Mouse (Mus musculus) layer of hippocampus, postnatal 36 days (tissue): ENCODE results near the gene Hcfc1r1. TPM values are rescaled to one million over a fixed set of nuclear protein-coding genes. Genes with fewer than 3 reads are reported as not detected.

ENCODE experiments used
- DNase-seq, 2 experiments: peaks; one replicate each; pipeline ENCODE4 v3.0.0; 2022
- total RNA-seq, 2 experiments: library from RNA; stranded (reverse); gene quantifications; 2 replicates each; pipeline ENCODE4 v1.2.3; 2021

Gene Hcfc1r1
- 100 to 1,000 TPM; 122 to 124 TPM for total RNA-seq

DNA sequence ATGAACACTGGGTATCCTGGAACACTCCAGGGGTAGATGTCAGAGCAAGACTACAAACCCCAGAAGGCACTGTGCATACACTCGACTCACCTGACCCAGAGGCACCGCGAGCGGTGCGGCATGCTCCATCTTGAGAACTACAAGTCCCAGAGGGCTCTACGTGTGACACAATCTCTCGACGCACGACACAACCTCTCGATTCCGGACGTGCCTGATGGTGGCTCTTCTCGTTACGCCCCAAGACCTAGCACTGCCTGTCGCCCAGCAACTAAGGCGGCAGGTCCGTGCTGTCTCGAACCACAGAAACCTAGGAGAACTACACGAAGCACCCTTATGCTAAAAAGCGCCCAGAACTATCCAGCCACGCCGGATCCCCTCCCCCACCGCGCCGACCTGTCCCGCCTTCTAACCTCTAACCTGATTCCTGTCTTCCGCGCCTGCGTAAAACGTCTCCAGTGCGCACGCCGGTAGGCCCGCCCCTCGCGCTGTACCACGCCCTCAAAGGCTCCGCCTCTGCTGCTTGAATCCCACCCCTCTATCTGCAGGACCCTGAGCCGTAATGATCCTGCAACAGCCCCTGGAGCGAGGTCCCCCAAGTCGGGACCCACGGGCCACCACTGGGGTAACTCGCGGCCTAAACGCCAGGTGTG is at the start of gene Hcfc1r1, which contains the start of gene Thoc6:
TSS of gene Hcfc1r1 (plus strand) at position 173 of the 650 bp plus-strand sequence.
TSS of gene Thoc6 (minus strand) at position 459 of the 650 bp plus-strand sequence.
- peak; percentile 94 to 96 for DNase-seq

DNA sequence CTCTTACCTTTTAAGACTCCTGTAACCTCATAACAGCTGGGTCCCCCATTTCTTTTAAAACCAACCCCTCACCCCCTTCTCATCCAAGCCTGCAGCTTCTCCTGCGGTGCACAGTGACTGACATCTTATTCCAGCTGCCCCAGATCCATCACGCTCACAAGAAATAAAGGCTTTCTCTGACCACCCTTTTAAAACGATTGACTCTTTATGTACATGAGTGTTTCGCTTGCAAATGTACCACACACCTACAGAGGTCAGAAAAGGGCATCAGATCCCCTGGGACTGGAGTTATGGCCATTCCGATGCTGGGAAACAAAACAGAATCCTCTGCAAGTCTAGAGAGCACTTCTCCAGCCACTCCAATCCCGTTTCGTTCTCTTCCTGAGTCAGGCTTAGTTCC is 45.6 kb upstream of the Hcfc1r1 start:
- DNase-seq = no peak

DNA sequence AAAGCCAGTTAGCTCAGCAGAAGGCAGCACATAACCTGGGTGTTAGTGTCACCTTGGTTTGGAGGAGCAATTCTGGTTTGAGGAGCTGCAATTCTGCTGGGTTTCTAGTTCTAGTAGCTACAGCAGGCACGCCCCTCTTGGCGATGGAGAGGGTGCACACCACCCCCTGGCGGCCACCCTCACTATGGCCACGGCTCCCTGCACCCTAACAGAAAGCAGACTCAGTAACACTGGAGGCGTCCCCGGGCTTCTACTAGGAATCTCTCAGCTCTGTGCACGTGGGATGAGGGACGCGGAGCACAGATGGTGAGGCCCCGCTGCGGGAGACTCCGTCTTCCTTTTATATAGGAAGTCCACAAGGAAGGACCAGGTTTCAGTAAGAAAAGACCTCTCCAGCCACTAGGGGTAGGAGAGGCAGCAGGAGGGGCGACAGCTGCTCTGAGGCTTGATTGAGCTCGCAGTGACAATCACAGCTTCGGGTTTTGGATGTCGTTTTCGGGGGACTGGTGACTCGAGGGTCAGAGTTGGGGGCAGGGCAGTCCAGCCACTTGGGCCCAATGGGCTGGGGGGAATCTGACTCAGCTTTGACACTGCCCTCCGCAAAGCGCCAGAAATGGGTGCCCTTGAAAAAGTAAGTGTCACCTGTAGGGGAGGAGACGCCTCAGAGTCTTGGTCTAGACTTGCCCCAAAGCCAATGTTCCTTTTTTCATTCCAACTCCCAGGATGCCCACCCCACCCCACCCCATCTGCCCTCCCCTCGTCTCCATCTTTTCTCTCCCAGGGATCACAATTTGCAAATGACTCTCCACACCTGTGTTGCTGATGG is 43.0 kb upstream of the Hcfc1r1 start:
- peak; percentile 81 to 82 for DNase-seq

DNA sequence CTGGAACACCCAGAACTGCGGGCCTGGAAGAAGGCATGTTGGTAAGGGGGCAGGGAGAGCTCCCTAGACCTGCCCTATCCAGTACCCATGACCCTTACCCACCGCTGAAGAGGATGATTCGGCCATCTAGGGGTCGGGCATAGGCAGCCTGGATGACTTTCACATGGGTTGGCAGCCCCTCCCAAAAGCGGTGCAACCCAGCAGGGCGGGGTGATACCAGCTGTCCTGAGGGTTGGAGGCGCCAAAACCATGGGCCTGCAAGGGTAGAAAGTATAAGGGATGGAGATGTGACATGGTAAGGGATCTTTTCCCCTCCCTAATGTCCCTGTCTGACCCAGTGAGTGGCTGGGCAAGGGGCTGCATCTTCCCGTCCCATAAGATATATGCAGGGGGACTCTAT is 42.2 kb upstream of the Hcfc1r1 start:
- DNase-seq = no peak

DNA sequence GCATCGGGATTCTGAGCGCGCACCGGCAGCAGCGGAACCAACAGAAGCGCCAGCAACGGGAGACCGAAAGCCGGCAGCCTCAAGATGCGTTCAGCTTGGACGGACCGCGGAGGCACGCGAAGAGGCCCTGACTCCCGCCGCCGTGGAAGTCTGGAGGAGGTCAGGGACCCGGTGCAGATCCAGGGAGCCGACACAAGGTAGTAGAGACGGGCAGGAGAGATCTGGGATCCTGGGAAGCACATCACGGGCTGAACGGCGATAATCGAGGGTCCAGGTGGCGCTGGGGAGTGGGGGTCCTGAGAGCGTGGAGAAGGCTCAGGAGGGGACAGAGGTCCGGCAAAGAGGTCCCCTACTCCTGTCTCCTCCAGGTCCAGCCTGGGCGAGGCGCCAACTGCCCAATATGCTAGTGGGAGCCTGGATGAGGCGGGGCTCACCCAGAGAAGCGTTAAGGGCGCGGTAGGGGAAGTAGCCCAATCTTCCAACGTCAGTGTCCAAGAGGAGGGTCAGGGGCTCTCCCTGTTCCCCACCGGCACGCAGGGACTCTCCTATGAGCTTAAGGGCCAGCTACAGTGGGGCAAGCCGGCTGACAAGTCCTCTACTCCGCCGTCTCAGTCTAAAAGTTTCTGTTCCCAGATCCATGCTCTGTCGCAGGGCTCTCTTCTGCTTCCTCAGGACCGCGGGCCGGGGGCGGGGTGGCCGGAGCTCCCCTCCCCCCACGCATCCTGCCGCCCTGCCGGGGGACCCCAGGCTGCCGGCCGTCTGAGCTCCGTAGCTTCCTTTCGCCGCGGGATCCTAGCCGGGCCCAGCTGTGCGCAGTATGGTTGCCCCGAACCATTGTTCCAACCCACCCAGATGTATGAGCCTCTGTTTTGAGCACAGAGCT is 28.5 kb upstream of the Hcfc1r1 start, which contains the start of gene Mmp25:
TSS of gene Mmp25 (minus strand) at position 665 of the 883 bp plus-strand sequence.
- DNase-seq = no peak

DNA sequence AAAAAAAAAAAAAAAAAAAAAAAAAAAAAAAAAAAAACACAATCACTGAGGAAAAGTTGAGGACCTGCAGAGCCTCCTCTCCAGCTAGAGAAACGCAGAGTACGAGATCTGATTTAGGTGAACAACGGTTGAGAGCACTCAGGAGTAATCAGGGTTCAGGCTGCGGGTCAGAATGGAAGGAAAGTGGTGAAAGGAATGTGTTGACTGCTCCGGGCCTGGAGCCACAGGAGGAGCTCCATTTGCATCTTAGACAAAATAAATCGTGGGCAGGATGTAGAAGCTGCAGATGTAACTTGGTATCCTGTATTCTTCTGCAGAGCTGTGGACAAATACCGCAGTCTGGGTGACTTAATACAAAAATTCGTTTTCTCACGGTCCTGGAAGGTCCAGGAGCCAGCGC is 27.5 kb upstream of the Hcfc1r1 start:
- no peak for DNase-seq

DNA sequence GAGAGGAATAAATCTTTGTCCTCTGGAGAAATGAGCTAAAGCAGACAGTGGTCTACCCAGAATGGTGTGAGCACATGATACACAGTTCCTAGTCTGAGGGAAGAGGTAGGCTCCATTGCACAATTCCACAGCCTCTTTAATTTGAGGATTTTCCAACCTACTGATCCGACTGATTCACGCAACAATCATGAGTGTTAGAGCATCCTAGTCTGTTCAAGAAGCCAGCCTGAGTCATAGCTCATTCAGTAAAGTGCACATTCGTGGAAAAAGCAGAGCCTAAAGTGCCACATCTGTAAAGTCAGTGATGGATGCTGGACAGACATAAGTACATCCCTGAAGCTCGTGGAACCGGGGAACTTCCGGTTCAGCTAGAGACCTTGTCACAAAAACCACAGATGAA is 22.0 kb upstream of the Hcfc1r1 start:
- DNase-seq = no peak

DNA sequence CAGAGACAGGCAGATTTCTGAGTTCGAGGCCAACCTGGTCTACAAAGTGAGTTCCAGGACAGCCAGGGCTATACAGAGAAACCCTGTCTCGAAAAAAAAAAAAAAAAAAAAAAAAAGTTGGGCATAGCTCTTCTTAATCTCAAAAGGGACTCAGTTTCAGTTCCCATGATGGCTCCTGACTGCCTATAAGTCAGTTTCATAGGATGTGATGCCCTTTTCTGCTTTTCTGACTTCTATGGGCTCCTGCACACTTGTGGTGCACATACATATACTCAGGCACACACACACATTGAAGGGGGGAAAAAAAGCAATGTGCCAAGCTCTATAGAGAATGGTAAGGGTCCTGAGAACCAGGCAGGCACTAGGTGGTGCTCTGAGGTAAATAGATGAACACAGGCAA is 20.1 kb upstream of the Hcfc1r1 start:
- no peak for DNase-seq

DNA sequence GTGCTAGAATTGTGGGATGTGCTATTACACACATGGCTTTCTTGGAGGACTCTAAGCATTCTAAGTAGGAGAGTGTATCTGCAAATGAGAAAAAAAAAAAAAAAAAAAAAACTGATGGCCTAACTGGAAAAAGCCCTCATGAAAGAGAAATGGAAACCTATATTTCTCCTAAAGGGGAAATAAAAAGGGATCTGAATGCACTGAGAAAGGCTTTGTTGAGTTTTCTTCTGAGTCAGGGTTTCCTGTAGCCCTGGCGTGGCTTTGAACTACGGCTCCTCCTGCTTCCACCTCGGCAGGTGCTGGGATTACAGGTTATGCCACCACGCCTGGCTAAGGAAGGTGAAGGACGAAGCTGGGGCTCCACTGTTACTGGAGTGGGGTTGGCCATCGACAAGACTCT is 19.4 kb upstream of the Hcfc1r1 start:
- no peak for DNase-seq

DNA sequence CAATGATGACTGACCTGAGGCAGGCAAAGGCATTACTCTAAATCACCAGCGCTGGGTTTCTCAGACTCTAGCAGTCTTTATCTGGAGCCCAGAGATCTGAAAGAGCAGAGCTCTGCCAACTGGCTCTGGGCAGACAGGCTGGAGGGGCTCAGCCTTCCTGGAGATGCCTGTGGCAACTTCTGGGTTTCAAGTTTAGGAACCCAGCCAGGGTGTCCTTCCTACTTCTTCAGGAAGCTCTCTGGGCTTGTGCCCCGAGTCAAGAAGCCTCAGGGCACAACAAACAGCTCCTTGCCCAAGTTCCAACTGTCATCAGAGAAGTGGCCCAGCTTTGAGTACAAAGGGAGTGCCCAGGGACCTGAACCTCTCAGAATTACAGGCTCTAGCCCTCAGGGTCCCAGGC is 19.0 kb upstream of the Hcfc1r1 start:
- DNase-seq = no peak

DNA sequence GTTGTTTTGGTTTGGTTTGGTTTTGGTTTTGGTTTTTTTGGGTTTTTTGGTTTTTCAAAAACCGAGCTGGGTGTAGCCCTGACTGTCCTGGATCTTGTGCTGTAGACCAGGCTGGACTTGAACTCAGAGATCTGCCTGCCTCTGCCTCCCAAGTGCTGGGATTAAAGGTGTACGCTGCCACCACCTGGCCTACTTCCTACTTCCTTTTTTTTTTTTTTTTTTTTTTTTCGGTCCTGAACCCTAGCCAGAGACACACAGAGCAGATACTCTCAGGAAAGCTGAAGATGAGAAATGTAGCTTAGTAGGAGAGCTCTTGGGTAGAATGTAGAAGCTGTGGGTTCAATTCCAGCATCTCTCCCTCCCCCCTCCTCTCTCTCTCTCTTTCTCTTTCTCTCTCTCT is 14.9 kb upstream of the Hcfc1r1 start:
- DNase-seq = no peak

DNA sequence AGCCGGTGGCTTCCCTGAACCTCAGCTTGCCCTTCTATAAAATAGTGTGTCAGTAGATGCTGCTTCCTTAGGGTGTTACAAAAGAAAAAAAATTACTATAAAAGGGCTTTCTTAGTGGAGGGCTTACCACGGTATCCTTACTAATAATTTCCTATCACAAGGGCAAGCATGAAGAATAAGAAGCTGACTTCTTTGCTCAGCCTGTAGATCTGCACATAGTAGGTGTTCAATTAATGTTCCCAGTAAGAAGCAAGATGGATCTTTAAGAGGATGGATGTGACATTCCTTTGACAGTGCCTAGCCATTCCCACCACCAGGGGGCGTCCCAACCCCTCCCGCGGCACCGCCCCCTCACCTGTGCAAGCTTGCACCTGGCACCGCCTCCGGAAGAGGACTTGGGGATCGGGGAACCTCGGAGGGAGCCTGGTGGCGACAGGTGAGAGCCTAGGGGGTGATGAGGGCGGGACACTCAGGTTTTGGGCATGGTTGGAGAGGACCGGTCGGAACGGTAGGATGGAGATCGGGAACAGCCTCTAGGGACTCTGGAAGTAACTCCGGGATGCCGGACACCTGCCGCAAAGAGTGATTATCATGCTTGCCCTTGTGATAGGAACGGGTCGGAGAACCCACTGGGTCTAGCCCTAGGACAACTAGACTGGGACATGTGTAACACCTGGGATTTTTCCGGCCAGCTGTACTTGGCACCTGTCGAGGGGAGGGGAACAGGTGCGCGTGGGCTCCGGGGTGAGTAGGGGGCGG is 13.1 kb upstream of the Hcfc1r1 start, which contains the start of gene Bicdl2:
TSS of gene Bicdl2 (plus strand) at position 390 of the 759 bp plus-strand sequence.
- DNase-seq = no peak

DNA sequence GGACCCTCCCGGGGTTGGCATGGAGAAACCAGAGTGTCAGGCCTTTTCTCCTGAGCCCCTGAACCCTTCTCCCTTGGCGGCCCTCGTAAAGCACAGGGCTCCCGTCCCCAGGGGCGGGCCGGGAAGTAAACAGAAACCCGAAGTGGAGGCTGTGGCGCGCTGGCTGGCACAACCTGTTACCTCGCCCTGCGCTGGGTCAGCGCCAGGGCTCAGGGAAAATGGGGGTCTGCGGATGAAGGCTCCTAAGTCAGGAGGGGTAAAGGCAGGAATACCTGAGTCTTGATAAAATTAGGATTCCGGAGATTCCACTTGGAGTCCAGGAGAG is 12.6 kb upstream of the Hcfc1r1 start:
- no peak for DNase-seq

DNA sequence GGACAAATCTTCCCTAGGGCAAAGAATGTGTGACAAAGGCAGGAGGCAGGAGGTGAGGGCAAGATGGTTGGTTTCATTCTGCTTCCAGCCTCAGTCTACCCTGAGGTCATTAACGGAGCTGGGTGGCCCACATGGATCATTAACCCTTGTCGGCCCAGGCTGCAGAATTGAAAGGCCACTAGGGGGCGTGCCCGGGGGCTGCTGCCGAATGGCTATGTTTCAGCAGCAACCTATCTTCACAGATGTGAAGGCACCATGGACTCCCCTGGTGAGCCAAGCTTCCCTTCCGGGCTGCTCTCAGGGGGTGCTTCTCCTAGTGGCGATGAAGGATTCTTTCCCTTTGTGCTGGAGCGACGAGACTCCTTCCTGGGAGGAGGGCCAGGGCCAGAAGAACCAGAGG is 11.9 kb upstream of the Hcfc1r1 start:
- DNase-seq = no peak

DNA sequence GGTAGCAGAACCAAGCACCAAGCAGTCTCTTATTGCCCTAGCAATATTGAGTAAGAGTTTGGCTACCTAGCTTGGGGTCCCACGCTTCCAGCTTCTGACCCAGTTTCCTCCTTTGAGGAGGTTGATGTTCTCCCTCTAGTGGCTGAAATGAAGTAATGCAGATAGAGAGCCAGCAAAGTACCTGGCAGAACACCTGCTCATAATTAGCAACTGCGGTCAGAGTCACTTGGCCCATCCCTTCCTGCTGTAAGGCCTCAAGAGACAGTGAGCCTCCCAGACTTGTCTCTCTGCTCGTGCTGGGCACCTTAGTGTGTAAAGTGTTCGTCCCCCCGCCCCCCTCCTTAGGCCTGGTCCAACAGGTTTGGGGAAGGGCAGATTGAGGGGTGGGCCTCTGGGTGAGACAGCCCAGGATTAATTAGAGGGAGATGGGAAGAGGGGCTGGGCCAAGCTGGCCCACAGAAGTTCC is 8.8 kb upstream of the Hcfc1r1 start:
- no peak for DNase-seq

DNA sequence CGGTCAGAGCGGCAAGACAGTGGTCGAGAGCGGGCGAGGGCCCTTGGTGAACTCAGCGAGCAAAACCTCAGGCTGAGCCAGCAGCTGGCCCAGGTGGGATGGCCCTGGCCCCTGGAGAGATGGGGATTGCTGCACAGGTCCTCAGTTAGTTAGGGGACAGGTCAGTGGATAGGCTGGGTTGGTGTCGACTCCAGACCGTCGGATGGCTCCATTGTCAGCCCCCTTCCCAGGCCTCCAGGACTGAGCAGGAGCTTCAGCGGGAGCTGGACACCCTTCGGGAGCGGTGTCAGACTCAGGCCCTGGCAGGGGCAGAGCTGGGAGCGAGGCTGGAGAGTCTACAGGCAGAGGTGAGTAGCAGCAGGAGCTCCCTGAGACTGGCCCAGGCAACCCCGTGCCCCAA is 7.9 kb upstream of the Hcfc1r1 start:
- no peak for DNase-seq

DNA sequence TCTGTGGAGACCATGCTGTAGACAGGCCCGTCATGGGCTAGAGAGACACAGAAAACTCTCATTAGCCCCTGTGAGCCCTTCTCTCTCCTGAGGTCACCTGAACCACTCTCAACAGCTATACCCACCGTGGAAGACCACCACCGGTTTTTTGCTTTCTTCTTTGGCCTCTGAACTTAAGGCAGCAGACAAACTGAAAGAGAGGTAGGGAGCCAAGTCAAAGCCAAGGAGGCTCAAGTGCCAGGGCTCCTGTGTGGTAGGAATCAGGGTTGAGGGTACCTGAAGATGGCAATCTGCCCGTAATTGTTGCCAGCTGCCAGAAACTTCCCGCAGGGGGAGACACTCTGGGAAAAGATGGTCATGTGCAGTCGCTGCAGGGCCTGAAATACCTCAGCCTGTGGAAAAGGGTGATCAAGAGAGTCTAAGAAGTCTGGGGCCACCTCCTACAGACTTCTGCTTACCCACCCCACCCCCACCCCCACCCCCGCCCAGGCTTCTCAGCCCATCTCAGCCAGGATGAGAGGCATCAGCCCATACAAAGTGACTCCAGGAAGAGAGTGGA is 2.8 kb upstream of the Hcfc1r1 start:
- DNase-seq = no peak

DNA sequence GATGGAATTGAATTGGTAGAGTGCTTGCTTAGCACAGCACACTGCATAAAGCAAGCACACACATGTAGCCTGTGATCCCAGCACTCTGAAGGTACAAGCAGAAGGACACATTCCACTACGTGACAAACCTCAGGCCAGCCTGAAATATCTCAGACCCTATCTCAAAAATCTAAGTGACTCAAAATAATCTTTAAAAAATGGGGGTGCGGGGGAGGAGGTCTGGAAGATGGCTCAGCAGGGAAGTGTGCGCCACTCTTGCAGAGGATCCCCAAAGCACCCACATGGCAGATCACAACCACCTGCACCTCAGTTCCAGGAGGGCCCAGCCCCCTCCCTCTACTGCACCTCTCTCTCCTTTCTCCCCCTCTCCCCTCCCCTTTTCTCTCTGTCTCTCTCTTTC is 1.9 kb upstream of the Hcfc1r1 start:
- DNase-seq = no peak

DNA sequence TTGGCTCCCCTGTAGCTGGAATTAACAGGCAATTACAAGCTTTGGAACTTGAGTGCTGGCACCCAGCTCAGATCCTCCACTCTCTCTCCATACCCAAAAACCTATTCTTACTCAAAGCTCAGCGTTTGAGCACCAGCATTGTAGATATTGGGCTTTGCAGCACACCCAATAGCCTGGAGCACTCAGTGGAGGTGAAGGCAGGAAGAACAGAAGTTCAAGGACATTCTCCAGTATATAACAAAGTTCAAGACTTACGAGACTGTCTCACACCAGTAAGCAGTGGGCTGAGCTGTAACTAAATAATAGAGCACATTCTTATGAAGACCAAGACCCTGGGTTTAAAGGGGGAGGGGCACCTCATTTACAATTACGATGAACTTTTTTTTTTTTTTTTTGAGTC is 635 bp upstream of the Hcfc1r1 start:
- no peak for DNase-seq

DNA sequence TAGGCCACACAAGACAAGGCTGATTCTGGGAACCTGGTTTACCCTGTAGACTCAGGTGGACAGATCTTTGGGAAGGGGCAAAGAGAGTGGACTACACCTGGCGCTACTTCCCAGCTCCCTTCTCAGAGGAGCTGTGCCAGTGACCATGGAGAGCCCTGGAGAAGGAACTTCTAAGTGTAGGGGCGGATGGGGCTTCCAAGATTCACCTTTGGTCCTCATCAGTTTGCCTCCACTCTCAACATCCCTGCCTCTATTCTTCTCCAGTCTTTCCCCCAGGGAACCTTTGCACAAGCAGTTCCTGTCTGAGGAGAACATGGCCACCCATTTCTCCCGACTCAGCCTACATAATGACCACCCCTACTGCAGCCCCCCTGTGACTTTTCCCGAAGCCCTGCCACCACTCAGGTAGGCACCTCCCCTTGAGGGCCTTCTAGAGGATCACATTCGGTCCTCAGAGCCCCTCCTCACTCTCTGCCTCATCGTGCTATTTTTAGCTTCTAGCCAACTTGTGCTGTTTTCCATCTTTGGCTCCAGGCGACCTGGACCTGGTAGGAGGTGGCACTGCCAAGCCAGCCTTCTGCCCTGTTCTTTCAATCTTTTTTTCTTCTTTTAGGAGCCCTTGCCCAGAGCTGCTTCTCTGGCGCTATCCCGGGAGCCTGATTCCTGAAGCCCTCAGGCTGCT is 1.0 kb downstream of the Hcfc1r1 start:
- DNase-seq = no peak

DNA sequence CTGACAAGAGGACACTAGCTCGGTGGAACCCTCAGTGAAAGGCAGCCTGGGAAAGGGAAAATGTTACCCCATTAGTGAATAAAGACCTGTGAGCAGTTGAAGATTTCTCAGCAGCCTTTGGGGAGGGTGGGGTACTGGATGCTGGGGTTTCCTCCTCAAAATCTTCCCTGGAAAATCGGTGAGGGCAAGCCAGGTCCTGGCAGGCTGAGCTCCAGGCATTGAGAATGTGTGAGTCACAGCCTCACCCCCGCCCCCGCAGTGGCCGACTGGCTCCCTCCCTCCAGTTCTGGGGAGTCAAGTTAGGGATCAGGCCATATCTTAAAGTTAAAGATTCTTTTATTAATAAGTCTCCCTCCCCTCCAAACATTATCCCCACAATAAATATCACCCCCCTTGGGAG is 1.7 kb downstream of the Hcfc1r1 start:
- no peak for DNase-seq
